Mouse (Mus musculus): ENCODE data around the gene Myl4. TPM values are rescaled to one million over a fixed set of nuclear protein-coding genes. Genes with fewer than 3 reads are reported as not detected.

Gene Myl4
- polyA plus RNA-seq, 1 experiment from 2014 or later: 3.4 TPM

DNA sequence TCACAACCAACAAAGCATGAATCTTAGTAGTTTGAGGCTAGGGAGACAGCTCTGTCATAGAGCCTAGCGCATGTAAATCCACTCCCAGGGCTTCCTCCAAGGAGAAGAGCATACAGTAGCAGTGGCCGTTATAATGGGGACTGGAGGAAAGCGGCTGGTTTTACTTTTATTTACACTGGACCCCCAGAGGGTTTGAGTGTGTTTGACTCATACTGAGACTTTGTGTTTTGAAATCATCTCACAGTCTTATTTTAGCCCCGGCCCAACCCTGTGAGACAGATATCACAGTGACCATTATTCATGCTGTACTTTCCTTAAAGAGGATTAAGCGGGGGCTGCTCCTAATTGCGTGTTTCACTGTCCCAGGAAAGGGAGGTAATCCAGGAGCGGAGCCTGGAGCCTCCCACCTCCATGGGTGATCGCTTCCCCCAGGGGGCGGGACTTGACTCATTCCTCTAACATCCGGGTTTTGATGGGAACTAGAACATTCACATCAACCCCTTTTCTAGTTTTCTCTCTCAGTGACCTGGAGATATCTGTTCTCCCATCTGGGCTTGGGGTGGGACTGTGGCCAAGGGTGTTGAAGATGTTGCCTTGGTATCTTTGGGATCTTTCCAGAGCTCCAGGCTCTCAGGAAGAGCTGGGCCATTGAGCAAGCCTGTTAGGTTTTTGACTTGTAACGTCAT, 77.3 kb downstream of the Myl4 start:
- WGBS: 66% methylated on average over 11 of the region's 11 CpGs
- Histone ChIP-seq H3K27me3 (ENCODE audit: control insufficient read depth, insufficient read depth, low read length) (no peaks in the 10 kb centered on the region), H3K4me1 (replicated peaks; ENCODE audit: control insufficient read depth, insufficient read depth, low read length) (no peaks in the 10 kb centered on the region), H3K4me3 (ENCODE audit: low read depth, low read length) (no peak overlapping the region), H3K9me3 (ENCODE audit: control insufficient read depth, low read length) (no peaks in the 10 kb centered on the region), H3K9ac (ENCODE audit: low read depth, low read length) (no peak overlapping the region), H3K4me2 (replicated peaks; ENCODE audit: low read depth, low read length) (no peak overlapping the region), H3K27ac (ENCODE audit: low read depth, low read length) (no peak overlapping the region), H3K36me3 (ENCODE audit: control insufficient read depth, insufficient read depth, low read length) (no peaks in the 10 kb centered on the region)
- ATAC-seq (ENCODE audit: low FRiP score) (no peak), DNase-seq (ENCODE audit: low spot score) (no peak)

DNA sequence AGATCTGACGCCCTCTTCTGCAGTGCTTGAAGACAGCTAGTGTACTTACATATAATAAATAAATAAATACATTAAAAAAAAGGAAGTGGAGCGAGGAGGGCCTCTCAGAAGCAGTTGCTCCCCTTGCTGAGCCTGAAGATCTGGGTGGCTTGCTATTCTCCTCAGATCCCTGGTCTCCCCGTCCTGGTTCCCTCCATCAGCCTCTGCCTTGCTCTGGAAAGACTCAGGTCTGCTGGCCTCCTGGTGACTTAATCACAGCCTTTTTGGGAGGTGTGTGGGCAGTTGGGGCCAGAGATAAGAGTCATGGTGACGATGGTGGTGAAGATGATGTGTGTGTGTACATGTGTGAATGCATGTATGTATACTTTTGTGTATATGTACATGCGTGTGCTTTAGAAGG, 78.1 kb downstream of the Myl4 start:
- no peak overlapping the region for H3K9ac ChIP-seq (ENCODE audit: low read depth, low read length)
- ATAC-seq (ENCODE audit: low FRiP score): no peak
- no peak overlapping the region for H3K4me3 ChIP-seq (ENCODE audit: low read depth, low read length)
- no peak overlapping the region for H3K4me2 ChIP-seq (replicated peaks; ENCODE audit: low read depth, low read length)
- 85% methylated on average over 5 of the region's 5 CpGs for WGBS
- H3K9me3 ChIP-seq (ENCODE audit: control insufficient read depth, low read length): no peaks in the 10 kb centered on the region
- no peak overlapping the region for H3K27ac ChIP-seq (ENCODE audit: low read depth, low read length)
- no peaks in the 10 kb centered on the region for H3K4me1 ChIP-seq (replicated peaks; ENCODE audit: control insufficient read depth, insufficient read depth, low read length)
- no peaks in the 10 kb centered on the region for H3K36me3 ChIP-seq (ENCODE audit: control insufficient read depth, insufficient read depth, low read length)
- DNase-seq (ENCODE audit: low spot score): no peak
- no peaks in the 10 kb centered on the region for H3K27me3 ChIP-seq (ENCODE audit: control insufficient read depth, insufficient read depth, low read length)

DNA sequence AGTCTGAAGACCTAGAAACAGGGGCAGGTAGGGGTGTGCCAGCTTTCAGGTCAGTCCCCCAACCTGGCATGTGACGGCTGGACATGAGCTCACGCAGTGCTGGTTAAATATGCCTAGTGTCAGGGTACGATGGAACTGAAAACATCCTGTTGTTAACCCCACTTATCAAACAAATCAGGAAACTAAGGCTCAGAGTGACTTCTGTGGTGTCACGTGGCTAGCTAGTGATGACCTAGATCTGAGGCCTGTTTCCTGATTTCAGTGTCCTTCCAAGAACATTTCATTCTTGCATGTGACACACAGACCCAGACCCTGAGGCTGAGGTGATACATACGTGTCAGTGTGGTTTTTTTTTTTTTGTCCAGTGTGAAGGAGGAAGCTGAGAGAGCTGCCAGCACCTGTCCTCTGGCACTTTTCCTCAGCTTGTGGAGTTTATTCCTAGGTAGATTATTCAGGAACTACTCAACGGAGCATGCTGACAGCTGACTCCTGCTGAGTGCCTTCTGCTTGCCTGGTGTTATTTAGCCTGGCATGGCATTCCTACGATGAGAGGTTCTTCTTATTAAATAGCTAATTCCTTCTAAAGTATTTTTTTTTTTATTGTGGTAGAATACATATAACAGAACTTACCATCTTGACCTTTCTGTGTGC, 79.8 kb downstream of the Myl4 start:
- no peak overlapping the region for H3K4me3 ChIP-seq (ENCODE audit: low read depth, low read length)
- 81% methylated on average over 7 of the region's 7 CpGs for WGBS

DNA sequence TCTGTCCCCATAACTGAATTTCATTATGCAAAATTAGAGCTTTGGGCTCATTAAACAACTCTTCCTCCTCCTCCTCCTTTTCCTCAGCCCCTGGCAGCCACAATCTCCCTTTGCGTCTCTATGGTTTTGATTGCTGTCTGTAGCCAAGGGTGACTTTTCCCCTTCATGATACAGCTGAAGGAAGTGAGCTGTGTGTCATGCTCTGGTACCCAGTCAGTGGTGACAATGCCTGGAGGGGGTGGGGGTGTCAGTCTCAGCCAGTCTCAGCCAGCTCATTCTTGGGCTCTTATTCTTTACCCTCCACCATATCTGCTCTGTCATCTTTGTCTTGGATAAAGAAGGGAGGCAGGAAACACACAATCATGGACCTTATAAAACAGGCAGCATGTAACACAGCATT, 80.8 kb downstream of the Myl4 start:
- H3K9ac ChIP-seq (ENCODE audit: low read depth, low read length): no peak overlapping the region
- no peaks in the 10 kb centered on the region for H3K4me1 ChIP-seq (replicated peaks; ENCODE audit: control insufficient read depth, insufficient read depth, low read length)
- DNase-seq (ENCODE audit: low spot score): no peak
- no peaks in the 10 kb centered on the region for H3K27me3 ChIP-seq (ENCODE audit: control insufficient read depth, insufficient read depth, low read length)
- H3K9me3 ChIP-seq (ENCODE audit: control insufficient read depth, low read length): no peaks in the 10 kb centered on the region
- 72% methylated on average over 1 of the region's 1 CpGs for WGBS
- no peak for ATAC-seq (ENCODE audit: low FRiP score)
- H3K4me2 ChIP-seq (replicated peaks; ENCODE audit: low read depth, low read length): no peak overlapping the region
- no peak overlapping the region for H3K27ac ChIP-seq (ENCODE audit: low read depth, low read length)
- no peak overlapping the region for H3K4me3 ChIP-seq (ENCODE audit: low read depth, low read length)
- no peaks in the 10 kb centered on the region for H3K36me3 ChIP-seq (ENCODE audit: control insufficient read depth, insufficient read depth, low read length)

More for the DNA sequence above, 79.8 kb downstream of the Myl4 start:
- Histone ChIP-seq H3K4me2 (replicated peaks; ENCODE audit: low read depth, low read length) (no peak overlapping the region), H3K9ac (ENCODE audit: low read depth, low read length) (no peak overlapping the region), H3K36me3 (ENCODE audit: control insufficient read depth, insufficient read depth, low read length) (no peaks in the 10 kb centered on the region), H3K4me1 (replicated peaks; ENCODE audit: control insufficient read depth, insufficient read depth, low read length) (no peaks in the 10 kb centered on the region), H3K27me3 (ENCODE audit: control insufficient read depth, insufficient read depth, low read length) (no peaks in the 10 kb centered on the region), H3K9me3 (ENCODE audit: control insufficient read depth, low read length) (no peaks in the 10 kb centered on the region), H3K27ac (ENCODE audit: low read depth, low read length) (no peak overlapping the region)
- no peak for DNase-seq (ENCODE audit: low spot score)
- ATAC-seq (ENCODE audit: low FRiP score): no peak

DNA sequence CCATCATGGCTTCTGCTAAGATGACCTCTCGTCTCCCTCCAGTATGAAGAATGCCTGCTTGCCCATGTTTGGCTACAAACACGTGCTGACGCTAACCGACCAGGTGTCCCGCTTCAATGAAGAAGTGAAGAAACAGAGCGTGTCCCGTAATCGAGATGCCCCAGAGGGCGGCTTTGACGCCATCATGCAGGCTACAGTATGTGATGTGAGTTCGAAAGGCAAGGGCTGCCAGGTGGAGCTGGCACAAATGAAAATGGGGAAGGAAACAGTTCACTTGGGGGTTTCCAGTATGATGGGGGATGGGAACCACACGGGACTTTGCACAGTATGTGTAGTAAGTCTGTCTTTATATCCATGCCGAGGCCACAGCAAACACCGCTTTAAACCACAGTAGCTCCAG, 86.5 kb downstream of the Myl4 start:
- Histone ChIP-seq H3K9ac (ENCODE audit: low read depth, low read length) (no peak overlapping the region), H3K9me3 (ENCODE audit: control insufficient read depth, low read length) (no peaks in the 10 kb centered on the region), H3K4me3 (ENCODE audit: low read depth, low read length) (no peak overlapping the region), H3K4me1 (replicated peaks; ENCODE audit: control insufficient read depth, insufficient read depth, low read length) (no peaks in the 10 kb centered on the region), H3K4me2 (replicated peaks; ENCODE audit: low read depth, low read length) (no peak overlapping the region), H3K27me3 (ENCODE audit: control insufficient read depth, insufficient read depth, low read length) (no peaks in the 10 kb centered on the region), H3K27ac (ENCODE audit: low read depth, low read length) (no peak overlapping the region), H3K36me3 (ENCODE audit: control insufficient read depth, insufficient read depth, low read length) (no peaks in the 10 kb centered on the region)
- 95% methylated on average over 14 of the region's 14 CpGs for WGBS
- ATAC-seq (ENCODE audit: low FRiP score) (no peak), DNase-seq (ENCODE audit: low spot score) (no peak)

DNA sequence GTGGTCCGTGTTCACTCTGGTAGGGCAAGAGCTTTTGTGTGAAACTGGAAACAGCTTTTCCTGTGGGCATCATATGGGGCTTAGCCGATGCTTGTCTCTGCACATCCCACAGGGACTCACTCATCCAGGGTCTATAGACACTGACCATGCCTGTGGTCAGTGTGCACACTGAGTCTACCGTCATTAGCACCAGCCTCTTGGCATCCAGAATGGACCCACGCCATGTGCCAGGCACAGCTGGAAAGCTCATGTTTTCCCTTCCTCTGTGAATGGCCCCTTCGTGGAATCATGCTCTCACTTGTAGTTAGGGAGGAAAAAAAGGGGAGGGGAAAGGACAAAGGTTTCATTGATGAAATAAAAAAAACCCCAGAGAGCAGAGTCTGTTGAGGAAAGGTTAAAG, 87.5 kb downstream of the Myl4 start:
- DNase-seq (ENCODE audit: low spot score): no peak
- H3K4me2 ChIP-seq (replicated peaks; ENCODE audit: low read depth, low read length): no peak overlapping the region
- no peak overlapping the region for H3K27ac ChIP-seq (ENCODE audit: low read depth, low read length)
- no peak overlapping the region for H3K9ac ChIP-seq (ENCODE audit: low read depth, low read length)
- H3K36me3 ChIP-seq (ENCODE audit: control insufficient read depth, insufficient read depth, low read length): no peaks in the 10 kb centered on the region
- H3K4me3 ChIP-seq (ENCODE audit: low read depth, low read length): no peak overlapping the region
- no peaks in the 10 kb centered on the region for H3K27me3 ChIP-seq (ENCODE audit: control insufficient read depth, insufficient read depth, low read length)
- WGBS: 55% methylated on average over 5 of the region's 5 CpGs
- no peaks in the 10 kb centered on the region for H3K9me3 ChIP-seq (ENCODE audit: control insufficient read depth, low read length)
- no peaks in the 10 kb centered on the region for H3K4me1 ChIP-seq (replicated peaks; ENCODE audit: control insufficient read depth, insufficient read depth, low read length)
- ATAC-seq (ENCODE audit: low FRiP score): no peak

DNA sequence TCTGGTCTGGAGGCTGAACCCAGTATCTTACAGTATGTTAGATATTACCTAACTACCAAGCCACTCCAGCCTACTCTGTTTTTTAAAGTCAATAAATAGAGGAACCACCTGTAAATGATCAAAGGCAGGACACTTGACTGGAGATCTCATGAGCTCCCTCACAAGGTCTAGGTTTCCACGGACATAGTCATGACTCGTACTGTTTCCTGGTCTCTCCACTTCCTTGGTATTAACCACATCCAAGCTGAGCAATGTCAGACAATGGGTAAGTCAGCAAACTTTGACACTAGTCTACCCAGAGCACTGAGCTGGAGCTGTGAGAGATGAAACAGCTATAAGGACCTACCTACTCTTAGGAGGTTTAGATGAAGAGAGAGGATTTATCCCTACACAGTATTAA, 88.4 kb downstream of the Myl4 start:
- no peaks in the 10 kb centered on the region for H3K36me3 ChIP-seq (ENCODE audit: control insufficient read depth, insufficient read depth, low read length)

DNA sequence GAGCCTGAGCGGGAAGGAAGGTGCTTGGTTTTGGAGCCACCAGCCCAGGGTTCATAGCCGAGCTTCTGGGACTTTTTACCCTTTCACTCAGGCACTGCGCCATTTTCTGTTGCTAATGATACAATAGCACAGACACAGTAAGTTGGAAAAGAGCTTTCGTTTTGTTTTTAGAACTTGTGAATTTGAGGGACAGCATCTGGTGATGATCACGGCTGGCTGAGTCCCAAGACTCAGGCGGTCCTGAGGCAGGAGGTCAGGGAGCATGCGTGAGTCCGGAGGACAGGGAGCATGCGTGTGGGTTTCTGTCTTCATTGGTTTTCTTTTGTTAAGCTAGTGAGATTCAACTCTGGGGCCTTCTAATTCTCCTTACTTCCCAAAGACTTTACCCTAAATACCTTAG, 89.2 kb downstream of the Myl4 start:
- DNase-seq (ENCODE audit: low spot score): no peak

More for the DNA sequence above, 88.4 kb downstream of the Myl4 start:
- no peak overlapping the region for H3K27ac ChIP-seq (ENCODE audit: low read depth, low read length)
- H3K9ac ChIP-seq (ENCODE audit: low read depth, low read length): no peak overlapping the region
- H3K4me2 ChIP-seq (replicated peaks; ENCODE audit: low read depth, low read length): no peak overlapping the region
- WGBS: 75% methylated on average over 2 of the region's 2 CpGs
- H3K27me3 ChIP-seq (ENCODE audit: control insufficient read depth, insufficient read depth, low read length): no peaks in the 10 kb centered on the region
- no peaks in the 10 kb centered on the region for H3K4me1 ChIP-seq (replicated peaks; ENCODE audit: control insufficient read depth, insufficient read depth, low read length)
- H3K4me3 ChIP-seq (ENCODE audit: low read depth, low read length): no peak overlapping the region
- no peak for ATAC-seq (ENCODE audit: low FRiP score)
- DNase-seq (ENCODE audit: low spot score): no peak
- H3K9me3 ChIP-seq (ENCODE audit: control insufficient read depth, low read length): no peaks in the 10 kb centered on the region

DNA sequence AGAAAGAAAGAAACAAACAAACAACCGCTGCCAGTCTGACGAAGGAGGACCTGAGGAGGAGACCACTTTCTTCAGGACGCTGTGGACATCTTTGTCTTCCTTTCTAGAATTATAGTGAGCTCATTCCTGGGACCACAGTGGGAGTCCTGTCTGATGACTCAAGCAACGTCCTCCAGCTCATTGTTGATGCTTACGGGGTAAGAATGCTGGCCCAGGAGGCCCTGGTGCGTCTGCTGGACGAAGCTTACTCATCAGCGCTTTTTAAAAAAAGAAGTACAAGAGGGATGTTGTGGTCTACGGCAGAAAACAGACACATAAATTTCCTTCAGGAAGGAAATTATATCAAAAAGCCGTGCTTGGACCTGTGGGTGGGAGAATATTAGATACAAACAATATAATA, 90.4 kb downstream of the Myl4 start:
- H3K27ac ChIP-seq (ENCODE audit: low read depth, low read length): no peak overlapping the region
- no peak overlapping the region for H3K4me2 ChIP-seq (replicated peaks; ENCODE audit: low read depth, low read length)
- H3K9me3 ChIP-seq (ENCODE audit: control insufficient read depth, low read length): no peaks in the 10 kb centered on the region
- no peaks in the 10 kb centered on the region for H3K4me1 ChIP-seq (replicated peaks; ENCODE audit: control insufficient read depth, insufficient read depth, low read length)
- no peak for ATAC-seq (ENCODE audit: low FRiP score)
- DNase-seq (ENCODE audit: low spot score): no peak
- H3K36me3 ChIP-seq (ENCODE audit: control insufficient read depth, insufficient read depth, low read length): no peaks in the 10 kb centered on the region
- no peaks in the 10 kb centered on the region for H3K27me3 ChIP-seq (ENCODE audit: control insufficient read depth, insufficient read depth, low read length)
- WGBS: 82% methylated on average over 10 of the region's 10 CpGs
- H3K4me3 ChIP-seq (ENCODE audit: low read depth, low read length): no peak overlapping the region
- no peak overlapping the region for H3K9ac ChIP-seq (ENCODE audit: low read depth, low read length)

More for the DNA sequence above, 89.2 kb downstream of the Myl4 start:
- Histone ChIP-seq H3K4me1 (replicated peaks; ENCODE audit: control insufficient read depth, insufficient read depth, low read length) (no peaks in the 10 kb centered on the region), H3K27me3 (ENCODE audit: control insufficient read depth, insufficient read depth, low read length) (no peaks in the 10 kb centered on the region), H3K36me3 (ENCODE audit: control insufficient read depth, insufficient read depth, low read length) (no peaks in the 10 kb centered on the region), H3K4me3 (ENCODE audit: low read depth, low read length) (no peak overlapping the region), H3K9ac (ENCODE audit: low read depth, low read length) (no peak overlapping the region), H3K4me2 (replicated peaks; ENCODE audit: low read depth, low read length) (no peak overlapping the region), H3K9me3 (ENCODE audit: control insufficient read depth, low read length) (no peaks in the 10 kb centered on the region), H3K27ac (ENCODE audit: low read depth, low read length) (no peak overlapping the region)
- ATAC-seq (ENCODE audit: low FRiP score): no peak
- 87% methylated on average over 9 of the region's 9 CpGs for WGBS

Data from hindbrain, embryonic 11.5 days (tissue).